Mouse (Mus musculus) hindbrain, postnatal 0 days (tissue): ENCODE results near the gene Gm45713. TPM values are rescaled to one million over a fixed set of nuclear protein-coding genes. Genes with fewer than 3 reads are reported as not detected.
"Not testable (repeated sequence)": the region's sequence is repeated elsewhere in the genome, so short reads cannot be mapped to it uniquely, and the experiment has no call there.

Source experiments
- ATAC-seq: fragments of 200-750 bp; cut with Nextera tagmentation; 2 replicates; pipeline ENCODE4 v1.8.0; 2017; ENCODE audit warnings: mild to moderate bottlenecking, moderate TSS enrichment, moderate library complexity
- DNase-seq: peaks from one replicate; pipeline ENCODE4 v3.0.0-alpha.2; 2015; ENCODE audit warnings: low spot score
- H3K27ac ChIP-seq: fragments of 300-500 bp; sonication (generic); 2 replicates; pipeline ENCODE4 v1.5.1; 2014; ENCODE audit warnings: mild to moderate bottlenecking
- H3K27me3 ChIP-seq: fragments of 300-500 bp; sonication (generic); 2 replicates; pipeline ENCODE4 v1.6.1; 2014; ENCODE audit warnings: low read length, mixed read lengths; ENCODE audit not compliant: insufficient read depth
- H3K36me3 ChIP-seq: fragments of 300-500 bp; sonication (generic); 2 replicates; pipeline ENCODE4 v1.6.1; 2014; ENCODE audit warnings: low read length, mixed read lengths; ENCODE audit not compliant: insufficient read depth
- H3K4me1 ChIP-seq: fragments of 300-500 bp; sonication (generic); 2 replicates; pipeline ENCODE4 v1.6.1; 2014; ENCODE audit warnings: antibody characterized with exemption, low read length, mixed read lengths; ENCODE audit not compliant: insufficient read depth
- H3K4me2 ChIP-seq: fragments of 300-500 bp; sonication (generic); 2 replicates; pipeline ENCODE4 v1.6.1; 2014; ENCODE audit warnings: low read depth, mild to moderate bottlenecking, low read length, moderate library complexity, mixed read lengths
- H3K4me3 ChIP-seq: fragments of 300-500 bp; sonication (generic); 2 replicates; pipeline ENCODE4 v1.5.1; 2014; ENCODE audit warnings: low read length
- H3K9ac ChIP-seq: fragments of 300-500 bp; sonication (generic); replicated peaks from 2 replicates; pipeline ENCODE4 v1.6.1; 2014; ENCODE audit warnings: mild to moderate bottlenecking, low read length, moderate library complexity, mixed read lengths
- H3K9me3 ChIP-seq: fragments of 300-500 bp; sonication (generic); 2 replicates; pipeline ENCODE4 v1.6.1; 2016; ENCODE audit warnings: low read length, mixed read lengths
- CTCF ChIP-seq: IDR thresholded peaks from 2 replicates; pipeline ENCODE4 v1.5.1; 2016; ENCODE audit warnings: antibody characterized with exemption, control low read depth, low read depth
- WGBS: fragments of 180-500 bp; shearing (Covaris S2); extraction: QIAGEN DNeasy Blood & Tissue Kit; methylation state at CpG from one replicate; pipeline ENCODE4 v1.1.7; 2014; 5-methylcytosine and 5-hydroxymethylcytosine counted together
- polyA plus RNA-seq: library from polyadenylated mRNA; unstranded; fragments of >200 nt; fragmentation: Nextera tagmentation; extraction: Ambion mirVana; gene quantifications from 2 replicates; pipeline ENCODE4 v1.2.1, GENCODE M21; 2015
- total RNA-seq: library from RNA; depleted of rRNA; stranded (reverse); fragments of >200 nt; gene quantifications from 2 replicates; pipeline ENCODE4 v1.2.3, GENCODE M21; 2014

Gene Gm45713
- total and polyA plus RNA-seq, 2 experiments from 2014 or later = 0.15 TPM; not detected in 1

- Histone ChIP-seq H3K36me3 (no peaks in the 10 kb centered on the region), H3K4me3 (no peak overlapping the region), H3K27me3 (no peaks in the 10 kb centered on the region), H3K9me3 (no peaks in the 10 kb centered on the region), H3K4me2 (no peak overlapping the region), H3K9ac (no peak overlapping the region), H3K27ac (no peak overlapping the region), H3K4me1 (no peaks in the 10 kb centered on the region)
- 80% methylated on average over 2 of the region's 2 CpGs for WGBS
- DNase-seq (no peak), ATAC-seq (no peak)
- no peak for TF ChIP-seq CTCF
Measured at GRCm38 (mm10) chr7:45111940-45112339, 24.1 kb downstream of the Gm45713 start.

GRCm38 (mm10) chr7:45110089-45110488, 25.9 kb downstream of the Gm45713 start:
- DNase-seq, ATAC-seq, H3K4me1 ChIP-seq, H3K36me3 ChIP-seq, H3K4me3 ChIP-seq, H3K9ac ChIP-seq, H3K27me3 ChIP-seq, H3K9me3 ChIP-seq, H3K4me2 ChIP-seq, H3K27ac ChIP-seq: not testable (repeated sequence)
- WGBS = 89% methylated on average over 4 of the region's 4 CpGs

DNA sequence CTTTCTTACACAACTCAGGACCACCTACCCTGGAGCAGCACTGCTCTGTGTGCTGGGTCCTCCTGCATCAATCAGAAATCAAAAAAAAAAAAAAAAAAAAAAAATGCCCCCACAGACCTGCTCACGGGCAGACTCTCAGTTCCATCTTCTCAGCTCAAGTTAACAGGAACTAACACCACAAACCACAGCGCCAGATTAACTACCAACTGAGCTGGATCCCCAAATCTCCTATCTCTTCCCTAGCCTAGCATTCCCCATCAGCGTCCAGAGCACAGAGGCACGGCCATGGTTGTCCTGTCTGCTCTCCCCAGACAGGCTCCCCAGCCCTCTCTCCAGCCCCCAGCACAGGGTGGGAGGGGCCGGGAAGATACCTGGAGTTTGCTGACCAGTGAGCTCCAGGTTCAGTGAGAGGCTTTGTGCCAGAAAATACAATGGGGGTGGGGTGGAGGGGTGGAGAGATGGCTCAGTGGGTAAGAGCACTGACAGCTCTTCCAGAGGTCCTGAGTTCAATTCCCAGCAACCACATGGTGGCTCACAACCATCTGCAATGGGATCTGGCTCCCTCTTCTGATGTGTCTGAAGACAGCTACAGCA, 28.9 kb downstream of the Gm45713 start:
- Histone ChIP-seq H3K4me1 (no peaks in the 10 kb centered on the region; the same call in 1 of the 2 replicates), H3K9ac (no peak overlapping the region), H3K27me3 (no peaks in the 10 kb centered on the region), H3K4me3 (no peak overlapping the region), H3K36me3 (no peaks in the 10 kb centered on the region), H3K27ac (no peak overlapping the region), H3K9me3 (no peaks in the 10 kb centered on the region), H3K4me2 (no peak overlapping the region)
- ATAC-seq (no peak), DNase-seq (no peak)
- 52% methylated on average over 5 of the region's 5 CpGs for WGBS
- TF ChIP-seq CTCF = no peak

- Histone ChIP-seq H3K27me3 (no peaks in the 10 kb centered on the region), H3K9me3 (no peaks in the 10 kb centered on the region), H3K4me3 (no peak overlapping the region), H3K27ac (no peak overlapping the region), H3K4me2 (no peak overlapping the region), H3K9ac (no peak overlapping the region), H3K4me1 (no peaks in the 10 kb centered on the region; the same call in 1 of the 2 replicates), H3K36me3 (no peaks in the 10 kb centered on the region)
- ATAC-seq (no peak), DNase-seq (no peak)
- 27% methylated on average over 6 of the region's 6 CpGs for WGBS
- TF ChIP-seq CTCF = no peak
Measured at GRCm38 (mm10) chr7:45106441-45106840, 29.6 kb downstream of the Gm45713 start.

- no peak for TF ChIP-seq CTCF
- Histone ChIP-seq H3K4me2 (no peak overlapping the region), H3K4me1 (no peaks in the 10 kb centered on the region; the same call in 1 of the 2 replicates), H3K36me3 (no peaks in the 10 kb centered on the region), H3K27ac (no peak overlapping the region), H3K4me3 (no peak overlapping the region), H3K9me3 (no peaks in the 10 kb centered on the region), H3K27me3 (no peaks in the 10 kb centered on the region), H3K9ac (no peak overlapping the region)
- no peak for ATAC-seq
- DNase-seq = no peak
- 80% methylated on average over 8 of the region's 8 CpGs for WGBS
Measured at GRCm38 (mm10) chr7:45105491-45105890, 30.5 kb downstream of the Gm45713 start.

DNA sequence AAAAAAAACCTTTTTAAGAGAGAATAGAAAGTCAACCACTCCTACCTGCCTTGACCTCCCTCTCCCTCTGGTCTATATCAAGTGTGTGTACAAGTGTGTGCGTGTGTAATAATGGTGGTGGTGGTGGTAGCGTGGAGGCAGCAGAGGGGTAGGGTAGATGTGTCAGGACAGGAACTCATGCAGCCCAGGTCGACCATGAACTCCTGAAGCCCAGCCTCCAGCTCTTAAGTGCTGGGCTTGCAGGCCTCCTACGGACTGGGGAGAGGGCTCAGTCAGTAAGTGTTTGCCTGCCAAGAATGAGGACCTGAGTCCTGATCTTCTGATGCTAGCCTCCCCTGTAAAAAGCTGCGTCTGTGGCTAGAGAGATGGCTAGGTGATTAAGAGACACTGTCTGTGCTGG, 31.1 kb downstream of the Gm45713 start:
- no peak for TF ChIP-seq CTCF
- DNase-seq (no peak), ATAC-seq (no peak)
- WGBS = 79% methylated on average over 5 of the region's 5 CpGs
- no peak overlapping the region for H3K4me2 ChIP-seq
- no peaks in the 10 kb centered on the region for H3K36me3 ChIP-seq
- no peaks in the 10 kb centered on the region for H3K27me3 ChIP-seq
- H3K27ac ChIP-seq = no peak overlapping the region
- no peaks in the 10 kb centered on the region; the same call in 1 of the 2 replicates for H3K4me1 ChIP-seq
- H3K4me3 ChIP-seq = no peak overlapping the region
- no peak overlapping the region for H3K9ac ChIP-seq
- H3K9me3 ChIP-seq = no peaks in the 10 kb centered on the region

DNA sequence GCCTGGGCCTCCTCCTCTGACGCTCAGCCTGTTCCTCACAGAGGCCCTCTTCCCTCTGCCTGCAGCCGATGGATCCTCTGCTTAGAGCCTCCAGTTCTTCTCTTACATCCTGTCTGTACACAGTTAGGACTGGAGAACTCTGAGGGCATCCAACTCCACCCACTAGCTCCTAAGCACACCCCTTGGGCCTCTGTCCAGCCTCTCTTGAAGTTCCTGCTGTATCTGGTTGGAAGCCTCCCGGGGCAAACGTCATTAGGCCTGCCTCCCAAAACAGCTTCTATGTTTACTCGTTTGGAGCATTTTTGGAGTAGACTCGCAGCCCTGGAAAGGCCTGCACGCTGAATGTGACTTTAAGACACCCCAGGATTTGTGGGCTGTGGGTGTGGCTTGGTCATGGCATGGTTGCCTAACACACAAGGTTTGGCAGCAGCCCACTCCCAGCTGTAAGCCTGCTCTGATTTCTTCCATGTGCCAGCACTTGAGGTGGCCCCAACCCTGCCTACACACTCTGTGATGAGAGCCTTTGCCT, 32.3 kb downstream of the Gm45713 start, which contains the start of gene Fcgrt:
TSS of gene Fcgrt (minus strand) at position 200 of the 529 bp plus-strand sequence.
- H3K9ac ChIP-seq = peak within 1 kb of the TSS; percentile 29

More for the DNA sequence above, 32.3 kb downstream of the Gm45713 start, which contains the start of gene Fcgrt:
- peak; percentile 91 for ATAC-seq
- no peaks in the 10 kb centered on the region for H3K9me3 ChIP-seq
- peak; percentile 78 for DNase-seq
- WGBS = 51% methylated on average over 7 of the region's 7 CpGs
- peak within 1 kb of the TSS; percentile 10; the same call in 1 of the 2 replicates for H3K4me3 ChIP-seq
- no peaks in the 10 kb centered on the region for H3K36me3 ChIP-seq
- H3K27me3 ChIP-seq = no peaks in the 10 kb centered on the region
- peak within 1 kb of the TSS; percentile 55 for H3K27ac ChIP-seq
- no peaks in the 10 kb centered on the region; the same call in 1 of the 2 replicates for H3K4me1 ChIP-seq
- no peak for TF ChIP-seq CTCF
- H3K4me2 ChIP-seq = peak within 1 kb of the TSS; percentile 35
